Mouse (Mus musculus) hindbrain, embryonic 11.5 days (tissue): ENCODE data around the gene Rbm33. TPM values are rescaled to one million over a fixed set of nuclear protein-coding genes. Genes with fewer than 3 reads are reported as not detected.

Experiments
- ATAC-seq: fragments of 200-750 bp; cut with Nextera tagmentation; 2 replicates; pipeline ENCODE4 v1.8.0; 2017; ENCODE audit warnings: mild to moderate bottlenecking, moderate TSS enrichment, moderate library complexity; ENCODE audit not compliant: low FRiP score
- DNase-seq: peaks from one replicate; pipeline ENCODE4 v3.0.0-alpha.2; 2015; ENCODE audit warnings: low spot score
- H3K27ac ChIP-seq: fragments of 300-500 bp; sonication (generic); 2 replicates; pipeline ENCODE4 v1.5.1; 2014; ENCODE audit warnings: mild to moderate bottlenecking, low read depth, low read length
- H3K27me3 ChIP-seq: fragments of 300-500 bp; sonication (generic); 2 replicates; pipeline ENCODE4 v1.6.1; 2014; ENCODE audit warnings: mild to moderate bottlenecking, low read length, moderate library complexity, mixed read lengths; ENCODE audit not compliant: control insufficient read depth, insufficient read depth
- H3K36me3 ChIP-seq: fragments of 300-500 bp; sonication (generic); 2 replicates; pipeline ENCODE4 v1.6.1; 2014; ENCODE audit warnings: mild to moderate bottlenecking, low read length, moderate library complexity, mixed read lengths; ENCODE audit not compliant: control insufficient read depth, insufficient read depth
- H3K4me1 ChIP-seq: fragments of 300-500 bp; sonication (generic); replicated peaks from 2 replicates; pipeline ENCODE4 v1.6.1; 2014; ENCODE audit warnings: low read length, mixed read lengths; ENCODE audit not compliant: control insufficient read depth, insufficient read depth
- H3K4me2 ChIP-seq: fragments of 300-500 bp; sonication (generic); replicated peaks from 2 replicates; pipeline ENCODE4 v1.6.1; 2014; ENCODE audit warnings: mild to moderate bottlenecking, low read depth, low read length
- H3K4me3 ChIP-seq: fragments of 300-500 bp; sonication (generic); 2 replicates; pipeline ENCODE4 v1.5.1; 2014; ENCODE audit warnings: low read depth, low read length
- H3K9ac ChIP-seq: fragments of 300-500 bp; sonication (generic); 2 replicates; pipeline ENCODE4 v1.6.1; 2014; ENCODE audit warnings: low read depth, low read length
- H3K9me3 ChIP-seq: fragments of 300-500 bp; sonication (generic); 2 replicates; pipeline ENCODE4 v1.6.1; 2016; ENCODE audit warnings: low read length; ENCODE audit not compliant: control insufficient read depth
- WGBS: fragments of 180-500 bp; shearing (Covaris S2); extraction: QIAGEN DNeasy Blood & Tissue Kit; methylation state at CpG from one replicate; pipeline ENCODE4 v1.1.7; 2014; 5-methylcytosine and 5-hydroxymethylcytosine counted together
- polyA plus RNA-seq: library from polyadenylated mRNA; unstranded; fragments of >200 nt; fragmentation: Nextera tagmentation; extraction: Ambion mirVana; gene quantifications from 2 replicates; pipeline ENCODE4 v1.2.1, GENCODE M21; 2014

Gene Rbm33
- polyA plus RNA-seq, 1 experiment from 2014 or later = 32.8 TPM

GRCm38 (mm10) chr5:28412006-28412685 is 95.2 kb downstream of the Rbm33 start:
- H3K4me2 ChIP-seq = no peak overlapping the region
- H3K4me3 ChIP-seq = no peak overlapping the region
- peaks cover 7% of the 10 kb centered on the region for H3K36me3 ChIP-seq
- 91% methylated on average over 2 of the region's 2 CpGs for WGBS
- no peak overlapping the region for H3K27ac ChIP-seq
- no peaks in the 10 kb centered on the region for H3K9me3 ChIP-seq
- ATAC-seq (no peak), DNase-seq (no peak)
- H3K9ac ChIP-seq = no peak overlapping the region
- H3K27me3 ChIP-seq = no peaks in the 10 kb centered on the region
- no peaks in the 10 kb centered on the region for H3K4me1 ChIP-seq

GRCm38 (mm10) chr5:28413533-28413932 is 96.6 kb downstream of the Rbm33 start:
- H3K9me3 ChIP-seq = no peaks in the 10 kb centered on the region
- WGBS = 97% methylated on average over 5 of the region's 5 CpGs
- H3K9ac ChIP-seq = no peak overlapping the region
- no peak overlapping the region for H3K4me2 ChIP-seq
- DNase-seq (no peak), ATAC-seq (no peak)
- H3K4me3 ChIP-seq = no peak overlapping the region
- H3K27ac ChIP-seq = no peak overlapping the region
- H3K4me1 ChIP-seq = no peaks in the 10 kb centered on the region
- no peaks in the 10 kb centered on the region for H3K27me3 ChIP-seq
- H3K36me3 ChIP-seq = peaks cover 7% of the 10 kb centered on the region

GRCm38 (mm10) chr5:28414076-28414475 is 97.2 kb downstream of the Rbm33 start:
- Histone ChIP-seq H3K9ac (no peak overlapping the region), H3K27me3 (no peaks in the 10 kb centered on the region), H3K4me1 (no peaks in the 10 kb centered on the region), H3K9me3 (no peaks in the 10 kb centered on the region), H3K4me2 (no peak overlapping the region), H3K27ac (no peak overlapping the region), H3K36me3 (peaks cover 7% of the 10 kb centered on the region), H3K4me3 (no peak overlapping the region)
- WGBS = 90% methylated on average over 3 of the region's 3 CpGs
- ATAC-seq (no peak), DNase-seq (no peak)

GRCm38 (mm10) chr5:28416029-28416428 is 99.1 kb downstream of the Rbm33 start:
- no peaks in the 10 kb centered on the region for H3K9me3 ChIP-seq
- H3K36me3 ChIP-seq = peaks cover 7% of the 10 kb centered on the region
- ATAC-seq = no peak
- no peak overlapping the region for H3K9ac ChIP-seq
- no peaks in the 10 kb centered on the region for H3K27me3 ChIP-seq
- H3K4me1 ChIP-seq = no peaks in the 10 kb centered on the region
- DNase-seq = no peak
- no peak overlapping the region for H3K4me2 ChIP-seq
- no peak overlapping the region for H3K4me3 ChIP-seq
- no peak overlapping the region for H3K27ac ChIP-seq

- ATAC-seq (no peak), DNase-seq (no peak)
- H3K9ac ChIP-seq = no peak overlapping the region
- peaks cover 5% of the 10 kb centered on the region; the same call in 1 of the 2 replicates for H3K36me3 ChIP-seq
- no peaks in the 10 kb centered on the region for H3K9me3 ChIP-seq
- no peak overlapping the region for H3K27ac ChIP-seq
- H3K4me2 ChIP-seq = no peak overlapping the region
- H3K4me1 ChIP-seq = no peaks in the 10 kb centered on the region
- no peak overlapping the region for H3K4me3 ChIP-seq
- WGBS = 74% methylated on average over 10 of the region's 10 CpGs
- no peaks in the 10 kb centered on the region for H3K27me3 ChIP-seq
These were observed 101.8 kb downstream of the Rbm33 start for GRCm38 (mm10) chr5:28418734-28419133.

- Histone ChIP-seq H3K4me3 (no peak overlapping the region), H3K9ac (no peak overlapping the region), H3K36me3 (0 out of 2 replicates have a peak, but pooled peaks cover 5% of the 10 kb centered on the region), H3K27me3 (no peaks in the 10 kb centered on the region), H3K9me3 (no peaks in the 10 kb centered on the region), H3K27ac (no peak overlapping the region), H3K4me1 (no peaks in the 10 kb centered on the region), H3K4me2 (no peak overlapping the region)
- ATAC-seq (no peak), DNase-seq (no peak)
- 89% methylated on average over 12 of the region's 12 CpGs for WGBS
These were observed 102.8 kb downstream of the Rbm33 start for GRCm38 (mm10) chr5:28419640-28420265.

GRCm38 (mm10) chr5:28423781-28424180 is 106.9 kb downstream of the Rbm33 start:
- DNase-seq (no peak), ATAC-seq (no peak)
- Histone ChIP-seq H3K9me3 (no peaks in the 10 kb centered on the region), H3K4me1 (no peaks in the 10 kb centered on the region), H3K27ac (no peak overlapping the region), H3K9ac (no peak overlapping the region), H3K36me3 (no peaks in the 10 kb centered on the region), H3K4me2 (no peak overlapping the region), H3K27me3 (no peaks in the 10 kb centered on the region), H3K4me3 (no peak overlapping the region)
- 68% methylated on average over 4 of the region's 4 CpGs for WGBS

GRCm38 (mm10) chr5:28425926-28426325 is 109.0 kb downstream of the Rbm33 start:
- WGBS = 94% methylated on average over 9 of the region's 9 CpGs
- ATAC-seq = no peak
- DNase-seq = no peak

More at GRCm38 (mm10) chr5:28425926-28426325, 109.0 kb downstream of the Rbm33 start:
- Histone ChIP-seq H3K27ac (no peak overlapping the region), H3K4me3 (no peak overlapping the region), H3K9ac (no peak overlapping the region), H3K4me1 (no peaks in the 10 kb centered on the region), H3K36me3 (no peaks in the 10 kb centered on the region), H3K27me3 (no peaks in the 10 kb centered on the region), H3K4me2 (no peak overlapping the region), H3K9me3 (no peaks in the 10 kb centered on the region)
